Mouse (Mus musculus) layer of hippocampus, postnatal 10 days (tissue): ENCODE results near the gene Zc2hc1c. TPM values are rescaled to one million over a fixed set of nuclear protein-coding genes. Genes with fewer than 3 reads are reported as not detected.

Experiments
- DNase-seq, 2 experiments: peaks; one replicate each; pipeline ENCODE4 v3.0.0; 2021; ENCODE audit warnings: low spot score in 2 of 2
- long read RNA-seq: library from polyadenylated mRNA; stranded (forward); transcript quantifications from one replicate; pipeline ENCODE4 v2.0.0, GENCODE M21; 2023
- total RNA-seq, 2 experiments: library from RNA; stranded (reverse); gene quantifications; 2 replicates each; pipeline ENCODE4 v1.2.3; 2021

The Zc2hc1c gene
- total RNA-seq = under 1 TPM; 0.33 to 0.71 TPM
- long read RNA-seq, full-length matches to known transcripts = 1 of 2 reads
- long read RNA-seq, partial matches to known transcripts = 0 of 2 reads
- long read RNA-seq, other reads (novel, unspliced or antisense) = 1 of 2 reads

DNA sequence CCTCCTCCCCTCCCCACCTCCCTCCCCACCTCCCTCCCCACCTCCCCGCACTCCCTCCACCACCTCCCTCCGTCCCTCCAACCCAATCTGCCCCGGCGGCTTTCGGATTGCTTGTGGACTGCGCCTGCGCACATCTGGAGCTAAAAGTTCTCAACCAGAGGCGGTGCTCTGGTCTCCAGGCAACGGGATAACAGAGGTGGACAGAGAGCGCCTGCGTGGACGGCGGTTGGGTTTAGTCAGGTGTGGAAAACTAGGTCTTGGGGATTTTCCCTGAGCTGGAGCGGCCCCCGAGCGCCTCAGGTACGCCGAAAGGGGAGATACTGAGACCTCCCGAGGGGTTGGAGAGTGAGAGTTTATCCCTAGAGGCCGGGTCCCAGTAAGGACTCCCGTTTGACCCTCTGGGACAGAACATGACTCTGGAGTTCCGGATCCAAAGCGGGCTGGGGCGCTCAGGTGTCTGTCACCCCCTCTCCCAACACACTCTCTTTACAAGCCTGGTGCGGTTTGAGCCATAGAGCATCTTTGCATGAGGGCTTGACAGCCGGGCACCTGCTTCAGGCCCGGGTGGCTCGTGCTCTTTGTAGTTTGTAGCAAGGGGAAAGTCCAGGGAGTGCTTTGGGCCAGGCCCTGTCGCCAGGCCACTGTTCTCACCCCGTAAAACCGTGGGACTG is at the start of gene Zc2hc1c:
Zc2hc1c (plus strand) TSS at position 106 of the 671 bp plus-strand sequence.
- peak; percentile 67 to 68 for DNase-seq

DNA sequence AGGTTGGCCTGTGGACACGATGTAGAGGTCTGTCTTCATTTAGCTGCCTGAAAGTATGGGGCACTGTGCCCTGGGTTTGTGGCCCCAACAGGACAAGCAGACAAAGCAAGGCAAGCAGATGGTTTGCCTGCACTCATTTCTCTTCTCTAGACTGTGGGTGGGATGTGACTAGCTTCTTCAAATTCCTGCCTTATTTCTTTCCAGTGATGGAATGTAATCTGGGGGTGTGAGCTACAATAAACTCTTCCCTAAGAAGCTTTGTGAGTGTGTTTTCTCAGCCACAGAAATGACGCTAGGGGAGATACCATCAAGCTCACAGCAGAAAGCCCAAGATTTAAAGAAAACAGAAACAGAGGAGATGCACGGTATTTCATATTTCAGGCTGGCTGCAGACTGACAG is 36.3 kb upstream of the Zc2hc1c start:
- no peak for DNase-seq

DNA sequence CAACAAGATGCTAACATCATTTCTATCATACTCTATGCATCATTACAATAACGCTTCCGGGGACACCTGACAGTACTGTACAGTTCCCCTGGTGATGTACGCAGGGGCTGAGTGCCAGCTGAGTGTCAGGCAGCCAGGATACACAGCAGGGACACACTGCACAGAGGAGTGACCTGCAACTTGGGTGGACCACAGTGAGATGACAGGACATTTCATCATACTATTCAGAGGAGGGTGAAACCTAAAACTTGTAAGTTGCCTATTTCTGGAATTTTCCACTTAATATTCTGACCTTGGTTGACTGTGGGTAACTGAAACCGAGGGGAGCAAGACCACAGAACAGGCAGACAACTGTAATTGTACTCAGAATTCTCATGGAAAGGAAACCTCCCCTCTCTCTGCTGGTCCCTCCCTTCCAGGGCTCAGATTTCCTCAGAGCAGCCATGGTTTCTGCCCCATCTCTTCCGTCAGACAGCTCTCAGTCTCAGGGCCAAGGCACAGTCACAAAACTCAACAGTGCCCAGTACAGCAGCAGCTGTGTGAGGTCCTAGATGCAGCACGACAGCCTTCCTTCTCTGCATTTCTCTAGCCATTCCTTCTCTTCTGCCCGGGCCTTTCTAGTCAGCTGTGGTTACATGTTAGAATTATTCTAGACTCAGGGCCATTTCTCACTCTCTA is 32.2 kb upstream of the Zc2hc1c start:
- no peak for DNase-seq

GRCm38 (mm10) chr12:85257008-85257639 is 31.3 kb upstream of the Zc2hc1c start:
- no peak for DNase-seq

- no peak for DNase-seq
Measured at GRCm38 (mm10) chr12:85262489-85262888, 25.9 kb upstream of the Zc2hc1c start.

- no peak for DNase-seq
Measured at GRCm38 (mm10) chr12:85263190-85263589, 25.2 kb upstream of the Zc2hc1c start.

DNA sequence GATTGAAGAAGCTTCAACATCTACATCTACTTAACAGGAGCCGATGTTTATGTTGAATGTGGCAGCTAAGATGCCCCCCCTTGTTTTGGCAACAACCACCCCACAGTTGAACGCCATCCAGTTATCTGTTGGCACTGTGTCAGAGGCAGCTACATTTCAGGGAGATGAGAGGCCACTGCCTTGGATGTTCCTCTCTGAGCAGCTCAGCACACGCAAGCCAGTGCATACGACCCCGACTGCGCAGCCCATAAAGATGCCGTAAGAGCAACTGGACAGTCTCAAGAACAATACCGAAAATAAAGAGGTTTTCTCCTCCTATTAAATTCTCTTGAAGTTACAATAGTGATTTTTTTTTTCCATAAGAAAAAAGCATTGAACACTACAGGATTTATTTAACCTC is 23.9 kb upstream of the Zc2hc1c start:
- DNase-seq = no peak

DNA sequence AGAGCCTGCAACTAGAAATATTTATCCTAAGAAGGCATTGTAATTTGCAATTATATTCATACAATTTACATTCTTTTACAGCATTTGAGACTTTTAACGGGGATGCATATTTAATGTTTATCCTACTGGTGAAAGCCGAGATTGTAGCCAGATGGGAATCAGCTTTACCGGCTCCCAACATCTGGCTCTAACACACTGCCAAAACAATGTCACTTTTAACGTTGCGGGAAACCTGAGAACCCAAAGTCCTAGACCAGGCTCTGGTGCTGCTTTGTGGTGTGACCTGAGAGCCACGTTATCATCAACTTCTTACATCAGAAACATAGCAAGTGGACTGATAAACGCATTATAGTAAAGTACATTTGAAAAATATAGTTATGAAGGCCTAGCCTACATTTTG is 23.5 kb upstream of the Zc2hc1c start:
- DNase-seq = no peak

GRCm38 (mm10) chr12:85266248-85266647 is 22.1 kb upstream of the Zc2hc1c start:
- DNase-seq = no peak

GRCm38 (mm10) chr12:85269821-85270220 is 18.6 kb upstream of the Zc2hc1c start:
- no peak for DNase-seq

- DNase-seq = peak; percentile 78 to 84
Measured at GRCm38 (mm10) chr12:85270319-85270718, 18.1 kb upstream of the Zc2hc1c start, which contains the start of gene Mlh3. Mlh3 (minus strand) TSS chr12:85270599.

DNA sequence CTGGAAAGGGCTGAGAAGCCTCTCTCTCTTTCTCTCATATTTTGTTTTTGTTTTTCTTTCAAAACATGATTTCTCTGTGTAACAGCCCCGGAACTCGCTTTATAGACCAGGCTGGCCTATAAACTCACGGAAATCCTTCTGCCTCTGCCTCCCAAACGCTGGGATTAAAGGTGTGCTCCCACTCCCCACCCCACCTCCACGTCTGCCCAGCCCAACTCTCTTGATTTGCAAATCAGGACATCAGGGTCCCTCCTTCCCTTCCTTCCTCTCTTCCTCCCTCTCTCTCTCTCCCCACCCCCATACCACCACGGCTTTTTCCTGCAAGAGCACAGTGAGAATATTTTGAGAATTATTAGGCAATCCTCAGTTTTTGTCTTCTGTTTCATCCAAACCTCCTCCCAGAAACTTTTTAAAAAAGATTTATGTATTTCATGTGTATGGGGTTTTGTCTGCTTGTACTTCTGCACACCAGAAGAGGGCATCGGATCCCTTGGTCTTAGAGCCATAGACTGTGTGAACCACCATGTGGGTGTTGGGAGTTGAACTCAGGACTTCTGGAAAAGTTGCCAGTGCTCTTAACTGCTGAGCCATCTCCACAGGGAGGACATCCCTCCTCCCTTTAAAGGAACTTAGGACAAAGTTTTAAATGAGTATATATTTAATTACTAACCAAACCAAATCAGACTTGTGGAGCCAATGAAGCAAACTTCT is 17.1 kb upstream of the Zc2hc1c start:
- no peak for DNase-seq

GRCm38 (mm10) chr12:85271843-85272206 is 16.6 kb upstream of the Zc2hc1c start:
- no peak for DNase-seq

DNA sequence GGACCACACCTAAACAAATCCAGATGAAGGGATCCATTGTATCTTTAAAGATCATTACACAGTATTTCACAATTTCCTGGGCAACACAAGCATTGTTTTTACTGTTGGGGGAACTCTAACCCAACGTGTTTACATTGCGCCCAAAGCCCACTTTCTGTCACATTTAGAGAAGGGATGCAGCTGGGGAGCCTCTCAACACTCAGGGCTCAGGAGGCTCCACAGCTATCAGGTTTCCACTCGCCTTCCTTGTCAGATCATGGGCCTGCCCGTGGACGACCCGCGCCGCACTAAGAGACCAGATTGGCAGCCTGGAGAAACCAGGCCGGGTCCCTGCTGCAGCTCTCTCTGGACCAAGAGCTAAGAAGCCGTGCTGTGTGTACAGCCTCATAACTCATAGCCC is 14.9 kb upstream of the Zc2hc1c start:
- DNase-seq = no peak

DNA sequence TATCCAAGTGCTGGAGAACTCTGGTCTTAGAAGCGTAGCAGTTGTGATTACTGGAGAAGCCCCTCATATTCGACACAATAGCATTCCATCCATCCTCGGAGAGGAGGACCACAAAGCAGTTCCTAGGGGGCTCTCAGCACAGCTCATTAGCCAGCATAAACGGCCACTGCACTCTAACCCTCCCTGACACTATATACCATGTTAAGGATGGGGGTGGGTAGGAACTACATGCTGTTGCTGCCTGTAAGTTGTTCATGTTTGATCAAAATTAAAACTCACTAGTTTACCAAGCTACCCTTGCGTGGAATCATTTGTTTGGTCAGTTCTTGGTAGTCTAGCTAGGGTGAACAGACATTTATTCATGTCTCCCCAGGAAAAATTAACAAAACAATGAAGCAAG is 12.1 kb upstream of the Zc2hc1c start:
- no peak for DNase-seq

DNA sequence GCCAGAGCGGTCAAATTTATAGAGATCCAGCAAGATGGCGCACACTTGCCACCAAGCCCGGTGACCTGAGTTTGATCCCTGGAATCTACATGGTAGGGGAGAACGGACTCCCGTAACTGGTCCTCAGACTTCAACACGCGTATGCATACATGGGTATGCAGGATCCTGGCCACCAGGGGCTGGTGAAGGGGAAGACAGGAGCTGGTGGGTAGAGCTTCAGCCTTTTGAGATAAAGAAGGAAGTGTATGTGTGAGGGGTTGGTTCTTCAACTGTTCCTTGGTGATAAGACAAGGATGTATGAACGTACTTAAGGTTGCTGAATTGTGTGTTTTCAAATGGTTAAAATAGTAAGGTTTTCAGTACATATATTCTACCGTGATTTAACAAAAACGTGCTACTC is 9.5 kb upstream of the Zc2hc1c start:
- no peak for DNase-seq

DNA sequence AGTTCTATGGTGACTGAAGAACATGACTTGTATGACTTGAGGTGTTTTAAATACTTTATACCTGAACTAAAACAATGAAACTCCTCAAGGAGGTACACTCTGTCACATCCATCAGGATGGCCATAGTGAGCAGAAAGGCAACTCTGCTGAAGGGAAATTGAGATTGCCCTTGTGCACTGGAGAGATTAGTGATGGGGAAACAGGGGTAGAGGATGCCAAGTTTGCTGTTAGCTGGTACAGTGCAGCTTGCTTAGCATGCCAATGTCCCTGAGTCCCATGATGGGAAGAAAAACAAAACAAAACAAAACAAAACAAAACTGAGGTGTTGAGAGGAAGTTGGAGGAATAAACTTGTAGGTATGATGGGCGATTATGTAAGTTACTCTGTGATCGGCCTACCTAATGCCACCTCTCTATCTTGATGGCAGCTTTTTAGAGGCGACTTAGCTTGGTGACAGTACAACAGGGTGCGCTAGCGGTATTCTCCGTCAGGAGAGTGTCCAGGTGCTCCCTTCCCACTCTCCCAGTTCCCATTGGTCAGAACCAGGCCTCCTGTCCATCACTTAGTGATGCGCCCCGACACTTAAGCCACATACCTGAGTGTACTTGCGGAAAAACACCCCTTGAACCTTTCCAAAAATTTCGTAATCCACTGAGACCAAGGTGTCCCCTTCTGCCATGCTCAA is 8.9 kb upstream of the Zc2hc1c start:
- DNase-seq = no peak

DNA sequence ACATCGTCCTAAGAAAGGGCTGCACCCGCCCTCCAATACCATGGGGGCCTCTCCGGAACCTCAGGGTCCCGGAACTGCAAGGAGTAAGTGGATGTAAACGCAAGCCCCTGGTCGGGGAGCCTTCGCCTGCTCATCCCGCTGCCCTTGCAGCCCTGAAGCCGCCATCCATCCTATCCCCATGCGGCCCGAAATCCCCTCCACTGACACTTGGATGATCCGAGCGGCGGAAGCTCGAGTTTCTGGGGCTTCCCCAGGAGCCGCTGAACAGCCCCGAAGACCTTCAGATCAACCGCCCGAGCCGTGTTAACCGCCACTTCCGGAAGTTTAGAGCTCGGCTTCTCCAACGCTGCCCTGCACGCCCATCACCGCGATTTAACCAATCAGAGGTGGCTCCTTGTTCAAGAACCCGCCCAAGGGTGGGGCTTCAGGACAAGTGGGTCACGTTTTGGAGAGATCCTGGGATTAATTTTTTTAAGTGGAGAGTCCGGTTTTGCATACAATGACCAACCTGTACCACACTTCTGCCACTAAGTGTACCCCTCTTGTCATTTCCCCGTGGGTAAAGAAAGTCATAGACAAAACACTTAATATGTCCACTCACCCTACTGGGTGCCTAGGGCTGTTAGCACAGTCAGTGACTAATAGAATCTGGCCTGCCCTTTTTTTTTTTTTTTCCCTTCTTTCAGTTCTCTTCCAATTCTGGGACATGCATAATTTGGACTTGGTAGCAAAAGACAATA is 8.1 kb upstream of the Zc2hc1c start:
- DNase-seq = peak; percentile 98 to 99

- no peak for DNase-seq
Measured at GRCm38 (mm10) chr12:85280845-85281651, 7.3 kb upstream of the Zc2hc1c start.
